ENCODE assay signal across 24 mouse cellular contexts in genomic region chr11:45916196-45916595, GRCm38 (mm10). TPM values are rescaled to one million over a fixed set of nuclear protein-coding genes. Genes with fewer than 3 reads are reported as not detected.
DNase-seq lines count a peak whose midpoint lies in the region; ATAC-seq lines count a peak whose summit lies in the region.
"Had no signal": no experiment of that assay in that cellular context is flagged by ENCODE, and none has a peak within 500 bp of the region (broad histone marks: within the 10 kb centered on the region; RNA-seq: fewer than 3 reads in every experiment).

No protein-coding gene starts in this region.

- DNase-seq in heart, adult 11 months: peak; percentile 74
- DNase-seq in midbrain, embryonic 10.5 days (ENCODE audit: low spot score): no peak
- no peak for DNase-seq in neural tube, embryonic 10.5 days (ENCODE audit: extremely low spot score, low spot score)
- DNase-seq: adrenal gland, adult 8-10 months; adrenal gland, postnatal 14 days; adrenal gland, postnatal 36 days; B cell, adult 2 months; cerebellum, adult 11-12 months; cerebellum, adult 2 months; cerebellum, adult 9-10 months; cerebellum, postnatal 10 days; cerebellum, postnatal 25 days had no signal

- no peak overlapping the region for H3K4me3 ChIP-seq in heart, embryonic 12.5 days
- no peak overlapping the region for H3K4me3 ChIP-seq in midbrain, embryonic 10.5 days
- no peak overlapping the region for H3K4me3 ChIP-seq in midbrain, embryonic 16.5 days (ENCODE audit: low read depth, low read length)
- H3K4me3 ChIP-seq in neural tube, embryonic 13.5 days: no peak overlapping the region
- H3K4me3 ChIP-seq: embryonic facial prominence, embryonic 10.5 days; embryonic facial prominence, embryonic 12.5 days; forebrain, embryonic 13.5 days; forebrain, embryonic 15.5 days had no signal

- no peak for ATAC-seq in heart, embryonic 12.5 days (ENCODE audit: insufficient number of reproducible peaks, low FRiP score)
- ATAC-seq in midbrain, embryonic 16.5 days: no peak
- no peak for ATAC-seq in neural tube, embryonic 13.5 days (ENCODE audit: low read depth)
- ATAC-seq: activated CD4-positive, CD25-positive, alpha-beta regulatory T cell, adult 4 months; CD4-positive, CD25-positive, alpha-beta regulatory T cell, adult 4 months; forebrain, embryonic 13.5 days; forebrain, embryonic 15.5 days; Patski had no signal

- H3K9ac ChIP-seq in heart, embryonic 12.5 days: no peak overlapping the region
- no peak overlapping the region for H3K9ac ChIP-seq in midbrain, embryonic 16.5 days (ENCODE audit: low read depth, low read length)
- no peak overlapping the region for H3K9ac ChIP-seq in neural tube, embryonic 13.5 days
- H3K9ac ChIP-seq: embryonic facial prominence, embryonic 12.5 days; forebrain, embryonic 13.5 days; forebrain, embryonic 15.5 days had no signal

- peaks cover 13% of the 10 kb centered on the region for H3K36me3 ChIP-seq in heart, embryonic 12.5 days
- peaks cover 9% of the 10 kb centered on the region for H3K36me3 ChIP-seq in midbrain, embryonic 10.5 days
- H3K36me3 ChIP-seq in midbrain, embryonic 16.5 days (ENCODE audit: control insufficient read depth, insufficient read depth, low read length): peaks cover 2% of the 10 kb centered on the region; the same call in 1 of the 2 replicates
- H3K36me3 ChIP-seq in neural tube, embryonic 13.5 days: peaks cover 11% of the 10 kb centered on the region
- H3K36me3 ChIP-seq: forebrain, embryonic 15.5 days had no signal

- no peak overlapping the region for H3K27ac ChIP-seq in heart, embryonic 12.5 days (ENCODE audit: poor library complexity, severe bottlenecking)
- H3K27ac ChIP-seq in midbrain, embryonic 10.5 days (replicated peaks): peak overlapping the region; percentile 55; the same call in 1 of the 2 replicates
- H3K27ac ChIP-seq in midbrain, embryonic 16.5 days (ENCODE audit: low read length): no peak overlapping the region
- H3K27ac ChIP-seq in neural tube, embryonic 13.5 days (replicated peaks): 0 out of 2 replicates have a peak overlapping the region, but pooled peaks have one; percentile 14
- H3K27ac ChIP-seq: embryonic facial prominence, embryonic 10.5 days; embryonic facial prominence, embryonic 12.5 days; forebrain, embryonic 13.5 days; forebrain, embryonic 15.5 days had no signal

- H3K4me2 ChIP-seq in heart, embryonic 12.5 days: no peak overlapping the region
- no peak overlapping the region for H3K4me2 ChIP-seq in midbrain, embryonic 16.5 days (ENCODE audit: low read length)
- H3K4me2 ChIP-seq in neural tube, embryonic 13.5 days: no peak overlapping the region
- H3K4me2 ChIP-seq: embryonic facial prominence, embryonic 12.5 days; forebrain, embryonic 13.5 days; forebrain, embryonic 15.5 days had no signal

- H3K9me3 ChIP-seq in heart, embryonic 12.5 days (replicated peaks): no peaks in the 10 kb centered on the region
- no peaks in the 10 kb centered on the region for H3K9me3 ChIP-seq in midbrain, embryonic 10.5 days (replicated peaks)
- H3K9me3 ChIP-seq in midbrain, embryonic 16.5 days (replicated peaks; ENCODE audit: control insufficient read depth, low read length, poor library complexity, severe bottlenecking): no peaks in the 10 kb centered on the region
- no peaks in the 10 kb centered on the region for H3K9me3 ChIP-seq in neural tube, embryonic 13.5 days
- H3K9me3 ChIP-seq: embryonic facial prominence, embryonic 10.5 days; embryonic facial prominence, embryonic 12.5 days; forebrain, embryonic 13.5 days; forebrain, embryonic 15.5 days; G1E had no signal

- 85% methylated on average over 10 of the region's 10 CpGs for WGBS in heart, embryonic 12.5 days
- WGBS in midbrain, embryonic 10.5 days: 90% methylated on average over 10 of the region's 10 CpGs
- 93% methylated on average over 10 of the region's 10 CpGs for WGBS in midbrain, embryonic 16.5 days
- WGBS in neural tube, embryonic 13.5 days: 82% methylated on average over 10 of the region's 10 CpGs

- no peaks in the 10 kb centered on the region; the same call in 1 of the 2 replicates for H3K4me1 ChIP-seq in heart, embryonic 12.5 days (replicated peaks)
- H3K4me1 ChIP-seq in midbrain, embryonic 10.5 days: peaks cover 16% of the 10 kb centered on the region
- H3K4me1 ChIP-seq in midbrain, embryonic 16.5 days (ENCODE audit: control insufficient read depth, insufficient read depth, low read length): peaks cover 3% of the 10 kb centered on the region; the same call in 1 of the 2 replicates
- peaks cover 18% of the 10 kb centered on the region for H3K4me1 ChIP-seq in neural tube, embryonic 13.5 days (replicated peaks)

- no peaks in the 10 kb centered on the region for H3K27me3 ChIP-seq in heart, embryonic 12.5 days (replicated peaks)
- H3K27me3 ChIP-seq in midbrain, embryonic 10.5 days (ENCODE audit: low read depth, poor library complexity, severe bottlenecking): no peaks in the 10 kb centered on the region
- H3K27me3 ChIP-seq in midbrain, embryonic 16.5 days (ENCODE audit: control insufficient read depth, insufficient read depth, low read depth, low read length): no peaks in the 10 kb centered on the region
- H3K27me3 ChIP-seq in neural tube, embryonic 13.5 days: no peaks in the 10 kb centered on the region
- H3K27me3 ChIP-seq: CH12.LX; embryonic facial prominence, embryonic 12.5 days; forebrain, embryonic 13.5 days; forebrain, embryonic 15.5 days; Patski had no signal

RNA-seq across cellular contexts. Expression of gene Lsm11, which starts 28.5 kb away (rescaled TPM):
- polyA plus RNA-seq in heart, embryonic 12.5 days (2016; fragmentation: Nextera tagmentation; extraction: Ambion mirVana): 13.1 and 14.3 TPM in 2 replicates
- polyA plus RNA-seq in midbrain, embryonic 10.5 days (2016; fragmentation: Nextera tagmentation; extraction: Ambion mirVana): 7.3 and 9.1 TPM in 2 replicates
- polyA plus RNA-seq in midbrain, embryonic 16.5 days (2015; fragmentation: Nextera tagmentation; extraction: Ambion mirVana): 25.1 and 26.3 TPM in 2 replicates
- 15.1 and 16.9 TPM in 2 replicates for polyA plus RNA-seq in neural tube, embryonic 13.5 days (2015; fragmentation: Nextera tagmentation; extraction: Ambion mirVana)

RNA-seq across cellular contexts. Expression of gene Thg1l, which starts 39.1 kb away (rescaled TPM):
- polyA plus RNA-seq in heart, embryonic 12.5 days (2016; fragmentation: Nextera tagmentation; extraction: Ambion mirVana): 8.6 and 9.2 TPM in 2 replicates
- polyA plus RNA-seq in midbrain, embryonic 10.5 days (2016; fragmentation: Nextera tagmentation; extraction: Ambion mirVana): 18.2 and 18.3 TPM in 2 replicates
- polyA plus RNA-seq in midbrain, embryonic 16.5 days (2015; fragmentation: Nextera tagmentation; extraction: Ambion mirVana): 9.3 and 10.0 TPM in 2 replicates
- 10.0 and 10.7 TPM in 2 replicates for polyA plus RNA-seq in neural tube, embryonic 13.5 days (2015; fragmentation: Nextera tagmentation; extraction: Ambion mirVana)

Comparison
In these comparisons a context has a peak if more than half of its experiments do, and no peak if none do; other contexts are left out.
1. H3K27ac ChIP-seq: peak in midbrain, embryonic 10.5 days (single experiment) and neural tube, embryonic 13.5 days (single experiment); none in heart, embryonic 12.5 days (single experiment) and midbrain, embryonic 16.5 days (single experiment).